Mouse (Mus musculus): ENCODE results near the gene Nedd4. TPM values are rescaled to one million over a fixed set of nuclear protein-coding genes. Genes with fewer than 3 reads are reported as not detected.

Gene Nedd4
- total RNA-seq, 2 experiments from 2014 or later: 36.7 to 47.0 TPM

- ATAC-seq (ENCODE audit: poor library complexity, severe bottlenecking): no peak
Observed at GRCm38 (mm10) chr9:72781466-72781865, 119.3 kb downstream of the Nedd4 start.

- no peak for ATAC-seq (ENCODE audit: poor library complexity, severe bottlenecking)
Observed at GRCm38 (mm10) chr9:72782121-72782520, 120.0 kb downstream of the Nedd4 start.

- ATAC-seq (ENCODE audit: poor library complexity, severe bottlenecking): no peak
Observed at GRCm38 (mm10) chr9:72787732-72788131, 125.6 kb downstream of the Nedd4 start.

GRCm38 (mm10) chr9:72790530-72791212, 128.5 kb downstream of the Nedd4 start:
- no peak for ATAC-seq (ENCODE audit: poor library complexity, severe bottlenecking)

GRCm38 (mm10) chr9:72791213-72791582, 129.1 kb downstream of the Nedd4 start:
- no peak for ATAC-seq (ENCODE audit: poor library complexity, severe bottlenecking)

GRCm38 (mm10) chr9:72791681-72792080, 129.5 kb downstream of the Nedd4 start:
- peak; percentile 88 for ATAC-seq (ENCODE audit: poor library complexity, severe bottlenecking)

GRCm38 (mm10) chr9:72795243-72795642, 133.1 kb downstream of the Nedd4 start:
- no peak for ATAC-seq (ENCODE audit: poor library complexity, severe bottlenecking)

- peak; percentile 94 for ATAC-seq (ENCODE audit: poor library complexity, severe bottlenecking)
Observed at GRCm38 (mm10) chr9:72797136-72797621, 135.0 kb downstream of the Nedd4 start.

Other genes with a start within 250 kb of the Nedd4 start
- gene Mns1, start 224.3 kb upstream of the Nedd4 start, total RNA-seq (2015): 21.0 and 25.9 TPM in 2 replicates
- 29.4 and 31.4 TPM in 2 replicates for gene Mns1, start 224.3 kb upstream of the Nedd4 start, total RNA-seq (2017)
- gene Tex9, start 170.1 kb upstream of the Nedd4 start, total RNA-seq (2015): 1.5 and 4.0 TPM in 2 replicates
- 5.4 and 5.9 TPM in 2 replicates for gene Tex9, start 170.1 kb upstream of the Nedd4 start, total RNA-seq (2017)
- gene Rfx7, start 130.1 kb upstream of the Nedd4 start, total RNA-seq (2015): 52.7 and 55.2 TPM in 2 replicates
- gene Rfx7, start 130.1 kb upstream of the Nedd4 start, total RNA-seq (2017): 10.8 and 13.1 TPM in 2 replicates
- gene Prtg, start 144.5 kb downstream of the Nedd4 start, total RNA-seq (2015): not detected in 2 replicates
- not detected in 2 replicates for gene Prtg, start 144.5 kb downstream of the Nedd4 start, total RNA-seq (2017)

All from megakaryocyte, adult 5-6 weeks (primary cell).